Mouse (Mus musculus): ENCODE measurements around the gene Eif2b3.
A peak's percentile ranks its signal among the peaks of the same experiment; 100 is the strongest.

Gene Eif2b3

GRCm38 (mm10) chr4:117095551-117096452, 76.6 kb downstream of the Eif2b3 start, which contains the start of gene Ptch2:
TSS of gene Ptch2 (plus strand) at chr4:117096075.
- DNase-seq (ENCODE audit: low spot score in 2 of 2): peak in 1 of 2 experiments; percentile 18

DNA sequence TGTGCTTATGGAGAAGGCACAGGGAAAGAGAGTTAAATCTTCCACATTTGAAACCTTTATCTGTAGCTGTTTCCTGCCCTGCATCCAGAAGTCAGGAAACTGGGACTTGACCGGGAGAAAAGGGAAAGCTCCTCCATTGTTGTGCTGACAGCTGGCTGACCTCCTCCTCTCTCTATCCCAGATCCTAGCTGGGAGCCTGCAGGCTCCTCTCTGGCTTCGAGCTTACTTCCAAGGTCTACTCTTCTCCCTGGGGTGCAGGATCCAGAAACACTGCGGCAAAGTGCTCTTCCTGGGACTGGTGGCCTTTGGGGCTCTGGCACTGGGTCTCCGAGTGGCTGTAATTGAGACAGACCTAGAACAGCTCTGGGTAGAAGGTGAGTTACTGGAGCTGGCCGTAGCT, 77.5 kb downstream of the Eif2b3 start:
- no peak for DNase-seq (ENCODE audit: low spot score in 2 of 2)

GRCm38 (mm10) chr4:117097969-117098763, 79.0 kb downstream of the Eif2b3 start:
- DNase-seq (ENCODE audit: low spot score in 2 of 2): no peak

DNA sequence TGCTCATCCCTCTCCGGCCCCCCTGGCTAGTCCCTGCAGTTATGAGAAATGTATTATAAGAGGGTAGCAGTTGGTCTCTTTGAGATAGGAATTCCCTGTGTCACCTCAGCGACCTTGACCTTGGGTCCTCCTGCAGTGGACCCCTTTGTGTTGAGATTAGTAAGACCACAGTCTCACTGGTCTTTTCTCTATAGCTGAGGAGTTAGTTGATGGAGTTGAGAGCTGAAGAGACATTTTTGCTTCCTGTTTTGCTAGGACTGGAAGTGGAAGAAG, 79.5 kb downstream of the Eif2b3 start:
- DNase-seq (ENCODE audit: low spot score in 2 of 2): no peak

GRCm38 (mm10) chr4:117100036-117100435, 80.8 kb downstream of the Eif2b3 start:
- no peak for DNase-seq (ENCODE audit: low spot score in 2 of 2)

GRCm38 (mm10) chr4:117101218-117101617, 82.0 kb downstream of the Eif2b3 start:
- DNase-seq (ENCODE audit: low spot score in 2 of 2): no peak

GRCm38 (mm10) chr4:117104672-117105071, 85.5 kb downstream of the Eif2b3 start:
- DNase-seq (ENCODE audit: low spot score in 2 of 2): no peak

- DNase-seq (ENCODE audit: low spot score in 2 of 2): no peak
Measured at GRCm38 (mm10) chr4:117105127-117105526, 85.9 kb downstream of the Eif2b3 start.

GRCm38 (mm10) chr4:117107813-117108523, 88.8 kb downstream of the Eif2b3 start:
- no peak for DNase-seq (ENCODE audit: low spot score in 2 of 2)

- no peak for DNase-seq (ENCODE audit: low spot score in 2 of 2)
Measured at GRCm38 (mm10) chr4:117108524-117108849, 89.3 kb downstream of the Eif2b3 start.

DNA sequence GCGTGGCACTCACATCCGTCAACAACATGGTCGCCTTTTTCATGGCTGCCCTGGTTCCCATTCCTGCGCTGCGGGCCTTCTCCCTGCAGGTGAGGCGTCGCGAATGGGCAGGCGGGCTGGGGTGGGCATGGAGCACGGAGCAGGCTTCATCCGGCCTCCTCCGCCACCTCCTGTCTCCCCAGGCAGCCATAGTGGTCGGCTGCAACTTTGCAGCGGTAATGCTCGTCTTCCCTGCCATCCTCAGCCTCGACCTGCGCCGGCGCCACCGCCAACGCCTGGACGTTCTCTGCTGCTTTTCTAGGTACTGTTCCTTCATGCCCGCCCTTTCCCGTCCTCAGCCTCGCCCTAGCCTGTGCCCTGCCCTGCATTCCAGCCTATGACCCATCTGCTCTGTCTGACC, 90.1 kb downstream of the Eif2b3 start:
- no peak for DNase-seq (ENCODE audit: low spot score in 2 of 2)

- DNase-seq (ENCODE audit: low spot score in 2 of 2): no peak
Measured at GRCm38 (mm10) chr4:117110249-117110648, 91.0 kb downstream of the Eif2b3 start.

GRCm38 (mm10) chr4:117110985-117111384, 91.8 kb downstream of the Eif2b3 start:
- DNase-seq (ENCODE audit: low spot score in 2 of 2): no peak

DNA sequence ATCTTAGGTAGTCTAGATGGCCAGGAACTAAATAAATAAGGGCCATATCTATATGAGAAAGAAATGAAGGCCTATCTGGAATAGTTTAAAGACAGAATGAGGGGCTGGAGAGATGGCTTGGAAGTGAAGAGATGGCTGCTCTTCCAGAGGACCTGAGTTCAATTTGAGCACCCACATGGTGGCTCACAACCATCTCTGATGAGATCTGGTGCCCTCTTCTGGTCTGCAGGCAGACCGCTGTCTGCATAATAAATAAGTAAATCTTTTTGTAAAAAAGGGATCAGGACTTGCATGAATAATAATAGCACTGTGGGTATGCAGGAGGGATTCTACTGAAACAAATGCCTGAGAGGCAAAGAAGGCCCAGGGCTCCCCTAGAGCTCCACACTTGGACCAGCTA, 94.0 kb downstream of the Eif2b3 start:
- DNase-seq (ENCODE audit: low spot score in 2 of 2): no peak

GRCm38 (mm10) chr4:117115592-117115991, 96.4 kb downstream of the Eif2b3 start:
- no peak for DNase-seq (ENCODE audit: low spot score in 2 of 2)

GRCm38 (mm10) chr4:117117931-117118330, 98.7 kb downstream of the Eif2b3 start:
- no peak for DNase-seq (ENCODE audit: low spot score in 2 of 2)

- DNase-seq (ENCODE audit: low spot score in 2 of 2): no peak
Measured at GRCm38 (mm10) chr4:117119636-117120035, 100.4 kb downstream of the Eif2b3 start.

DNA sequence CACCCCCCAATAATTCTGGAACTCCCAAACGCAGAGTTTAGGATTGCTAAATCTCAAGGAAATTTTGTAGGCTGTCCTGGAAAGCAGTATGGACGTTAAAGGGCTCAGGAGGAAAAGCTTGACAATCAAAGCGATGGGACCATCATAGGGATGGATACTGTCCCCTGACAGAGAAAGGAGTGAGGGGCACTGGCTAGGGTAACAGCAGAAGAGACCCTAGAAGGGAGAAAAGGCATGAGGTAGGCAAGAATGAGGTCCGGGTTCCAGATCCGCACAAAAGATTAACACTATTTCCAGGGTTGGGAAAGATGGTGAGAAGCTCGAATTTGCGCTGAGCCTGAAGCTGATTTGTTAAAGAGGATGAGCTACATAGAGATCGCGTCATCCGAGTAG, 100.8 kb downstream of the Eif2b3 start:
- no peak for DNase-seq (ENCODE audit: low spot score in 2 of 2)

- peak; percentile 93 to 97 for DNase-seq (ENCODE audit: low spot score in 2 of 2)
Measured at GRCm38 (mm10) chr4:117120445-117121414, 101.5 kb downstream of the Eif2b3 start.

DNA sequence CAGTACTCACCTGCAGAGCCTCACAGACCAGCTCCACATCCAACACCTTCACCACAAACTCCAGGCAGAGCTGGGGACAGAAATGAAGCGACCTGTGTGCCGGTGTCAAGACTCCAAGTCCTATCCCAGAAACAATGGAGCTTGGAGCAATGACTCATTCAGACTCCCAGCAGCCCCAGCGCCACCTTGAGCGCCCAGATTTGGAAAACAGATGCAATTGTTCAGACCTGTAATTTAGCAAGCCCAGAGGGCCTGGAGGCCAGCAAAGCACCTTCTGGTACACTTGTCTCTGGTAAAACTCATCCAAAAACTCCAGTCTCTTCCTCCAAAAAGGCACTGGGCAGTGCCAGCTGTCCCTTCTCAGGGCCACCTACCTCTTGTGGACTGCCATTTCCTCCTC, 103.0 kb downstream of the Eif2b3 start:
- DNase-seq (ENCODE audit: low spot score in 2 of 2): no peak

GRCm38 (mm10) chr4:117123546-117124217, 104.5 kb downstream of the Eif2b3 start:
- DNase-seq (ENCODE audit: low spot score in 2 of 2): no peak
